In genomic region chr4:47037321-47037657, GRCm38 (mm10) we compare ENCODE assay signal across 7 mouse cellular contexts. TPM values are rescaled to one million over a fixed set of nuclear protein-coding genes. Genes with fewer than 3 reads are reported as not detected.
DNase-seq lines count a peak whose midpoint lies in the region; ATAC-seq and TF ChIP-seq lines count a peak whose summit lies in the region.

No protein-coding gene starts in this region.

- 21% methylated on average over 5 of the region's 5 CpGs for WGBS in forebrain, embryonic 15.5 days
- 14% methylated on average over 5 of the region's 5 CpGs for WGBS in hindbrain, embryonic 16.5 days
- 28% methylated on average over 5 of the region's 5 CpGs for WGBS in midbrain, embryonic 11.5 days
- WGBS in small intestine, adult 2 months = 14% methylated on average over 5 of the region's 5 CpGs

- no peak overlapping the region for H3K4me2 ChIP-seq in forebrain, embryonic 15.5 days (replicated peaks)
- H3K4me2 ChIP-seq in hindbrain, embryonic 16.5 days (ENCODE audit: low read length) = no peak overlapping the region
- no peak overlapping the region for H3K4me2 ChIP-seq in midbrain, embryonic 11.5 days

- no peak overlapping the region for H3K9ac ChIP-seq in forebrain, embryonic 15.5 days (replicated peaks)
- H3K9ac ChIP-seq in hindbrain, embryonic 16.5 days (ENCODE audit: low read depth, low read length) = no peak overlapping the region
- no peak overlapping the region for H3K9ac ChIP-seq in midbrain, embryonic 11.5 days (ENCODE audit: low read length)

- DNase-seq in Patski (ENCODE audit: low read depth, low spot score) = no peak
- peak; percentile 76 for DNase-seq in cerebellum, adult 11 months
- DNase-seq in left cerebral cortex, postnatal 10 days (ENCODE audit: extremely low spot score in 1 of 2, low spot score in 2 of 2) = peak; percentile 73 to 81
- DNase-seq in midbrain, embryonic 11.5 days (ENCODE audit: low spot score, missing footprints) = peak; percentile 97

- H3K9me3 ChIP-seq in forebrain, embryonic 15.5 days = no peaks in the 10 kb centered on the region
- H3K9me3 ChIP-seq in hindbrain, embryonic 16.5 days (ENCODE audit: control insufficient read depth, low read length) = no peaks in the 10 kb centered on the region
- H3K9me3 ChIP-seq in midbrain, embryonic 11.5 days (ENCODE audit: control insufficient read depth, low read length) = no peaks in the 10 kb centered on the region

- POLR2A ChIA-PET in Patski (lab: Charles Lee) = no interaction called here

- TF ChIP-seq POLR2A in small intestine, adult 2 months (IDR thresholded peaks at IDR 0.05; ENCODE audit: low read depth, low read length) = no peak

- no peaks in the 10 kb centered on the region for H3K4me1 ChIP-seq in forebrain, embryonic 15.5 days
- no peaks in the 10 kb centered on the region for H3K4me1 ChIP-seq in hindbrain, embryonic 16.5 days (ENCODE audit: control insufficient read depth, insufficient read depth, low read depth, low read length)
- H3K4me1 ChIP-seq in midbrain, embryonic 11.5 days (ENCODE audit: control insufficient read depth, insufficient read depth, low read length) = peaks cover 2% of the 10 kb centered on the region; the same call in 1 of the 2 replicates
- no peaks in the 10 kb centered on the region for H3K4me1 ChIP-seq in small intestine, adult 2 months (ENCODE audit: control insufficient read depth, insufficient read depth, insufficient read length, low read length)

- in situ Hi-C loops in Patski (cut with MboI; ENCODE audit: low pct_unique_long_range_greater_than_20kb) = loop anchor here (5.0 kb wide), 1 partner anchor 355 kb away; no protein-coding TSS in a partner anchor

- CTCF ChIA-PET in Patski (lab: Charles Lee) = interaction anchor here (0.8 to 2.8 kb wide), 13 partner anchors 9 to 532 kb away, joined by 3 to 46 read pairs (median 5); no protein-coding TSS in a partner anchor

- no peak overlapping the region for H3K4me3 ChIP-seq in forebrain, embryonic 15.5 days
- H3K4me3 ChIP-seq in hindbrain, embryonic 16.5 days (ENCODE audit: low read length) = no peak overlapping the region
- no peak overlapping the region for H3K4me3 ChIP-seq in midbrain, embryonic 11.5 days (ENCODE audit: low read depth, low read length)
- H3K4me3 ChIP-seq in small intestine, adult 2 months (ENCODE audit: low read depth, low read length) = no peak overlapping the region

- ATAC-seq in Patski = peak; percentile 79
- peak; percentile 75 for ATAC-seq in forebrain, embryonic 15.5 days (replicated peaks)
- peak; percentile 63 for ATAC-seq in hindbrain, embryonic 16.5 days
- ATAC-seq in midbrain, embryonic 11.5 days (ENCODE audit: low FRiP score) = peak; percentile 76

- no peak overlapping the region for H3K27ac ChIP-seq in forebrain, embryonic 15.5 days (replicated peaks)
- H3K27ac ChIP-seq in hindbrain, embryonic 16.5 days (ENCODE audit: low read depth, low read length) = no peak overlapping the region
- no peak overlapping the region for H3K27ac ChIP-seq in midbrain, embryonic 11.5 days (ENCODE audit: low read depth, low read length)
- H3K27ac ChIP-seq in small intestine, adult 2 months (ENCODE audit: insufficient read depth, low read depth, low read length) = no peak overlapping the region

- H3K36me3 ChIP-seq in forebrain, embryonic 15.5 days = peaks cover 12% of the 10 kb centered on the region; the same call in 1 of the 2 replicates
- peaks cover 21% of the 10 kb centered on the region; the same call in 1 of the 2 replicates for H3K36me3 ChIP-seq in hindbrain, embryonic 16.5 days (ENCODE audit: control insufficient read depth, insufficient read depth, low read length)
- H3K36me3 ChIP-seq in midbrain, embryonic 11.5 days (ENCODE audit: control insufficient read depth, insufficient read depth, low read length) = no peaks in the 10 kb centered on the region
- H3K36me3 ChIP-seq in small intestine, adult 2 months (ENCODE audit: control insufficient read depth, insufficient read depth, low read length) = no peaks in the 10 kb centered on the region

- intact Hi-C loops in left cerebral cortex, postnatal 10 days (cut with DNase I) = loop anchor here (2.0 to 5.0 kb wide), 2 partner anchors 348 to 425 kb away; no protein-coding TSS in a partner anchor

- no peak for TF ChIP-seq CTCF in Patski (IDR thresholded peaks at IDR 0.05)
- TF ChIP-seq CTCF in small intestine, adult 2 months (IDR thresholded peaks at IDR 0.05; ENCODE audit: extremely low read depth, insufficient read length, insufficient replicate concordance, low read depth, low read length) = peak; percentile 87; the same call in 1 of the 2 replicates

- no peaks in the 10 kb centered on the region for H3K27me3 ChIP-seq in Patski
- H3K27me3 ChIP-seq in forebrain, embryonic 15.5 days = no peaks in the 10 kb centered on the region
- no peaks in the 10 kb centered on the region for H3K27me3 ChIP-seq in hindbrain, embryonic 16.5 days (replicated peaks; ENCODE audit: control insufficient read depth, insufficient read depth, low read length)
- H3K27me3 ChIP-seq in midbrain, embryonic 11.5 days (ENCODE audit: control insufficient read depth, insufficient read depth, low read length) = no peaks in the 10 kb centered on the region
- H3K27me3 ChIP-seq in small intestine, adult 2 months (ENCODE audit: control insufficient read depth, insufficient read depth, low read length) = no peaks in the 10 kb centered on the region

RNA-seq across cellular contexts. Expression of gene Anks6, which starts 19.9 kb away (rescaled TPM):
- 9.4 TPM for polyA plus RNA-seq in Patski (2021)
- 4.3 and 4.9 TPM in 2 replicates for polyA plus RNA-seq in forebrain, embryonic 15.5 days (2015; fragmentation: Nextera tagmentation; extraction: Ambion mirVana)
- 3.0 and 4.1 TPM in 2 replicates for polyA plus RNA-seq in hindbrain, embryonic 16.5 days (2015; fragmentation: Nextera tagmentation; extraction: Ambion mirVana)
- total RNA-seq in left cerebral cortex, postnatal 10 days (2021) = 10 to 100 TPM; 16.8 to 19.2 TPM
- polyA plus RNA-seq in midbrain, embryonic 11.5 days (2014; fragmentation: Nextera tagmentation; extraction: Ambion mirVana) = 2.0 and 3.2 TPM in 2 replicates
- polyA plus RNA-seq in small intestine, adult 2 months (2012; rRNA removed) = 2.5 and 3.0 TPM in 2 replicates

RNA-seq across cellular contexts. Expression of gene Gabbr2, which starts 45.6 kb away (rescaled TPM):
- not detected for polyA plus RNA-seq in Patski (2021)
- 3.6 and 5.4 TPM in 2 replicates for polyA plus RNA-seq in forebrain, embryonic 15.5 days (2015; fragmentation: Nextera tagmentation; extraction: Ambion mirVana)
- 11.0 and 13.3 TPM in 2 replicates for polyA plus RNA-seq in hindbrain, embryonic 16.5 days (2015; fragmentation: Nextera tagmentation; extraction: Ambion mirVana)
- 100 to 1,000 TPM; 242 to 264 TPM for total RNA-seq in left cerebral cortex, postnatal 10 days (2021)
- 0.38 and 0.39 TPM in 2 replicates for polyA plus RNA-seq in midbrain, embryonic 11.5 days (2014; fragmentation: Nextera tagmentation; extraction: Ambion mirVana)
- 0.06 and 0.74 TPM in 2 replicates for polyA plus RNA-seq in small intestine, adult 2 months (2012; rRNA removed)

RNA-seq across cellular contexts. Expression of gene Galnt12, which starts 54.4 kb away (rescaled TPM):
- polyA plus RNA-seq in Patski (2021) = 5.2 TPM
- polyA plus RNA-seq in forebrain, embryonic 15.5 days (2015; fragmentation: Nextera tagmentation; extraction: Ambion mirVana) = 1.2 and 1.3 TPM in 2 replicates
- polyA plus RNA-seq in hindbrain, embryonic 16.5 days (2015; fragmentation: Nextera tagmentation; extraction: Ambion mirVana) = 0.97 and 1.1 TPM in 2 replicates
- total RNA-seq in left cerebral cortex, postnatal 10 days (2021) = 1 to 10 TPM in 1 of 2 experiments, under 1 TPM in 1; 0.93 to 1.5 TPM
- 4.6 and 6.1 TPM in 2 replicates for polyA plus RNA-seq in midbrain, embryonic 11.5 days (2014; fragmentation: Nextera tagmentation; extraction: Ambion mirVana)
- 18.0 and 28.3 TPM in 2 replicates for polyA plus RNA-seq in small intestine, adult 2 months (2012; rRNA removed)
